Mouse (Mus musculus): Measurements from ENCODE around the gene Kif23. TPM values are rescaled to one million over a fixed set of nuclear protein-coding genes. Genes with fewer than 3 reads are reported as not detected.
A peak's percentile ranks its signal among the peaks of the same experiment; 100 is the strongest.

Gene Kif23
- polyA plus RNA-seq, 1 experiment from 2014 or later, result 104 TPM

DNA sequence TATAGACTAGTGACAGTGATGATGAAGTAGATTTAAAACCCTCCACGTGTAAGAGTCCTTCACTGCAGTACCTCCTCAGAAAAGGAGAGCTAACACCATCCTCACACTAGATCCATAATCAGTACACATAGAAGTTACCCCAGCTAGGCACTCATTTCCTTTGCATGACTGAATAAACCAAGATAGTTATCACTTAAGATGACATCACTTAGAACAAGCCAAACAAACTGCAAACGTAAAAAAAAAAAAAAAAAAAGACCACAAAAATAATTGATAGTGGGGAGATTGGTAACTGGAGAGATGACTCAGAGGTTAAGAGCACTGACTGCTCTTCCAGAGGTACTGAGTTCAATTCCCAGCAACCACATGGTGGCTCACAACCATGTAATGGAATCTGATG lies 13.2 kb downstream of the Kif23 start:
- Histone ChIP-seq H3K9ac (no peak overlapping the region), H3K9me3 (no peaks in the 10 kb centered on the region), H3K4me3 (replicated peaks) (no peak overlapping the region), H3K36me3 (replicated peaks) (peaks cover 97% of the 10 kb centered on the region), H3K4me2 (no peak overlapping the region), H3K27ac (no peak overlapping the region), H3K4me1 (no peaks in the 10 kb centered on the region), H3K27me3 (no peaks in the 10 kb centered on the region)
- 88% methylated on average over 2 of the region's 2 CpGs for WGBS
- no peak for ATAC-seq (ENCODE audit: low FRiP score)

DNA sequence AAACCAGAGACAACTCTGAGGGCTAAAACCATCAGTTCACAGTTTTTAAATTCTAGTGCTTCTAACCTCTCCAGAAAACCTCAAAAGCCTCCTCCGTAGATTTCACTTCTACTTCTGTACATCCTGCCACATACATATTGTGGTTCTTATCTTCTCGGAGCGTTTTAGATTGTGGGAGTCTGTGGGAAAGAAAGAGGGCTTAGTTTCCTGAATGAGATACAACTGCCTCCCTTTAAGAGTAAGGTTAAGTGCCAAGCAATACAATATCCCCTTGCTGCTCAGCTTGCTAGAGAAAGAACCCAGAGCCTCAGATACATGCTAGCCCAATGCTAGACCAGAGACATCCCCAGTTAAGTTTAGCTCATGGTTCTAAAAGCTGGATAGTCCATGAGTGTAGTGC lies 14.6 kb downstream of the Kif23 start:
- Histone ChIP-seq H3K9me3 (no peaks in the 10 kb centered on the region), H3K4me1 (no peaks in the 10 kb centered on the region), H3K4me3 (replicated peaks) (no peak overlapping the region), H3K36me3 (replicated peaks) (peaks cover 98% of the 10 kb centered on the region), H3K4me2 (no peak overlapping the region), H3K27me3 (no peaks in the 10 kb centered on the region), H3K27ac (no peak overlapping the region), H3K9ac (no peak overlapping the region)
- 89% methylated on average over 3 of the region's 3 CpGs for WGBS
- ATAC-seq (ENCODE audit: low FRiP score), result no peak

DNA sequence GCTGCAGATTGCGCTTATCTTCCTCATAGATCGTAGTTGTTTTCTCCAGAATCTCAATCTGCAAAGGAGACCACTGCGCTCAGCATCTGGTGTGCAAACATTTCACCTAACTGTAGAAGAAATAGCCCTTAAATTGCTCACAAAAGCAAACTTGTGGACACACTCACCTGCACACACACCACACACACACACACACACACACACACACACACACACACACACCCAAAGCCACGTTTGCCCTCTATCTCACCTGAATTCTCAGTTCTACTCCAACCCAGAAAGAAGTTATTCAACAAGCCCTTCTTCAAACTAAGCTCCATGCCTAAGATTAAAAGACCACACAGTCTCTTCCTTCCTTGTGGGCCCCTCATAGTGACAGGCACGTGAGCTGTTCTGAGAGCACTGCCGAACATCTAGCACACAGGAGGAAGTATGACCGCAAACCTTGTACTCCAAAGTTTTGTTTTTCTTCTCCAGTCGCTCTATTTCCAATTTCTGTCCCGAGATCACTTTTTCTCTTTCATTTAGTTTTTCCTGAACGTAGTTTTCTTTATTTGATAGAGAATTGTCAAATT lies 21.4 kb downstream of the Kif23 start:
- Histone ChIP-seq H3K9me3 (no peaks in the 10 kb centered on the region), H3K4me3 (replicated peaks) (no peak overlapping the region), H3K27ac (no peak overlapping the region), H3K27me3 (no peaks in the 10 kb centered on the region), H3K4me2 (no peak overlapping the region), H3K36me3 (replicated peaks) (peaks cover 94% of the 10 kb centered on the region), H3K4me1 (no peaks in the 10 kb centered on the region), H3K9ac (no peak overlapping the region)
- 93% methylated on average over 10 of the region's 10 CpGs for WGBS
- no peak for ATAC-seq (ENCODE audit: low FRiP score)

GRCm38 (mm10) chr9:61920331-61920730 lies 26.2 kb downstream of the Kif23 start:
- H3K4me3 ChIP-seq (replicated peaks), result no peak overlapping the region
- H3K9me3 ChIP-seq, result no peaks in the 10 kb centered on the region
- H3K9ac ChIP-seq, result no peak overlapping the region
- no peak overlapping the region for H3K4me2 ChIP-seq
- no peak for ATAC-seq (ENCODE audit: low FRiP score)
- H3K4me1 ChIP-seq, result no peaks in the 10 kb centered on the region
- 92% methylated on average over 6 of the region's 6 CpGs for WGBS
- no peak overlapping the region for H3K27ac ChIP-seq
- peaks cover 81% of the 10 kb centered on the region for H3K36me3 ChIP-seq (replicated peaks)
- no peaks in the 10 kb centered on the region for H3K27me3 ChIP-seq

- 96% methylated on average over 5 of the region's 5 CpGs for WGBS
- Histone ChIP-seq H3K9ac (no peak overlapping the region), H3K27me3 (no peaks in the 10 kb centered on the region), H3K9me3 (no peaks in the 10 kb centered on the region), H3K36me3 (replicated peaks) (peaks cover 72% of the 10 kb centered on the region), H3K4me3 (replicated peaks) (no peak overlapping the region), H3K4me2 (no peak overlapping the region), H3K27ac (no peak overlapping the region), H3K4me1 (no peaks in the 10 kb centered on the region)
- no peak for ATAC-seq (ENCODE audit: low FRiP score)
These were observed 27.1 kb downstream of the Kif23 start for GRCm38 (mm10) chr9:61919464-61919863.

GRCm38 (mm10) chr9:61917436-61917835 lies 29.1 kb downstream of the Kif23 start:
- ATAC-seq (ENCODE audit: low FRiP score), result no peak
- no peak overlapping the region for H3K9ac ChIP-seq
- peaks cover 62% of the 10 kb centered on the region for H3K36me3 ChIP-seq (replicated peaks)

GRCm38 (mm10) chr9:61916986-61917385 lies 29.6 kb downstream of the Kif23 start:
- Histone ChIP-seq H3K27ac (no peak overlapping the region), H3K9ac (no peak overlapping the region), H3K4me2 (no peak overlapping the region), H3K36me3 (replicated peaks) (peaks cover 62% of the 10 kb centered on the region), H3K27me3 (no peaks in the 10 kb centered on the region), H3K4me1 (peaks cover 18% of the 10 kb centered on the region), H3K9me3 (no peaks in the 10 kb centered on the region), H3K4me3 (replicated peaks) (no peak overlapping the region)
- no peak for ATAC-seq (ENCODE audit: low FRiP score)
- WGBS, result 93% methylated on average over 3 of the region's 3 CpGs

More at GRCm38 (mm10) chr9:61917436-61917835, 29.1 kb downstream of the Kif23 start:
- Histone ChIP-seq H3K4me1 (peaks cover 14% of the 10 kb centered on the region), H3K4me3 (replicated peaks) (no peak overlapping the region), H3K4me2 (no peak overlapping the region), H3K27ac (no peak overlapping the region), H3K27me3 (no peaks in the 10 kb centered on the region), H3K9me3 (no peaks in the 10 kb centered on the region)
- 93% methylated on average over 6 of the region's 6 CpGs for WGBS

- Histone ChIP-seq H3K4me2 (peak overlapping the region; percentile 84), H3K4me1 (peaks cover 18% of the 10 kb centered on the region), H3K4me3 (replicated peaks) (peak overlapping the region; percentile 92), H3K9ac (peak overlapping the region; percentile 89), H3K27me3 (no peaks in the 10 kb centered on the region), H3K36me3 (replicated peaks) (peaks cover 65% of the 10 kb centered on the region), H3K9me3 (no peaks in the 10 kb centered on the region), H3K27ac (no peak overlapping the region)
- ATAC-seq (ENCODE audit: low FRiP score), result no peak
- 38% methylated on average over 4 of the region's 4 CpGs for WGBS
These were observed 31.1 kb downstream of the Kif23 start for GRCm38 (mm10) chr9:61915393-61916005.

GRCm38 (mm10) chr9:61914917-61915300 lies 31.7 kb downstream of the Kif23 start:
- ATAC-seq (ENCODE audit: low FRiP score), result no peak
- Histone ChIP-seq H3K27ac (peak overlapping the region; percentile 93), H3K4me3 (replicated peaks) (peak overlapping the region; percentile 92), H3K4me1 (peaks cover 18% of the 10 kb centered on the region), H3K27me3 (no peaks in the 10 kb centered on the region), H3K36me3 (replicated peaks) (peaks cover 60% of the 10 kb centered on the region), H3K9me3 (no peaks in the 10 kb centered on the region), H3K4me2 (peak overlapping the region; percentile 84), H3K9ac (peak overlapping the region; percentile 89)
- WGBS, result 5% methylated on average over 13 of the region's 13 CpGs

- Histone ChIP-seq H3K4me2 (peak within 1 kb of the TSS; percentile 84), H3K4me1 (peaks cover 18% of the 10 kb centered on the region), H3K27me3 (no peaks in the 10 kb centered on the region), H3K36me3 (replicated peaks) (peaks cover 55% of the 10 kb centered on the region), H3K9me3 (no peaks in the 10 kb centered on the region), H3K4me3 (replicated peaks) (peak within 1 kb of the TSS; percentile 92), H3K27ac (peak within 1 kb of the TSS; percentile 93), H3K9ac (peak within 1 kb of the TSS; percentile 89)
- WGBS, result under 1% methylated on average over 70 of the region's 70 CpGs
- ATAC-seq (ENCODE audit: low FRiP score), result peak; percentile 98
These were observed 32.2 kb downstream of the Kif23 start, which contains the start of gene Rplp1 for GRCm38 (mm10) chr9:61914203-61914916. Rplp1 (minus strand) TSS chr9:61914542.

DNA sequence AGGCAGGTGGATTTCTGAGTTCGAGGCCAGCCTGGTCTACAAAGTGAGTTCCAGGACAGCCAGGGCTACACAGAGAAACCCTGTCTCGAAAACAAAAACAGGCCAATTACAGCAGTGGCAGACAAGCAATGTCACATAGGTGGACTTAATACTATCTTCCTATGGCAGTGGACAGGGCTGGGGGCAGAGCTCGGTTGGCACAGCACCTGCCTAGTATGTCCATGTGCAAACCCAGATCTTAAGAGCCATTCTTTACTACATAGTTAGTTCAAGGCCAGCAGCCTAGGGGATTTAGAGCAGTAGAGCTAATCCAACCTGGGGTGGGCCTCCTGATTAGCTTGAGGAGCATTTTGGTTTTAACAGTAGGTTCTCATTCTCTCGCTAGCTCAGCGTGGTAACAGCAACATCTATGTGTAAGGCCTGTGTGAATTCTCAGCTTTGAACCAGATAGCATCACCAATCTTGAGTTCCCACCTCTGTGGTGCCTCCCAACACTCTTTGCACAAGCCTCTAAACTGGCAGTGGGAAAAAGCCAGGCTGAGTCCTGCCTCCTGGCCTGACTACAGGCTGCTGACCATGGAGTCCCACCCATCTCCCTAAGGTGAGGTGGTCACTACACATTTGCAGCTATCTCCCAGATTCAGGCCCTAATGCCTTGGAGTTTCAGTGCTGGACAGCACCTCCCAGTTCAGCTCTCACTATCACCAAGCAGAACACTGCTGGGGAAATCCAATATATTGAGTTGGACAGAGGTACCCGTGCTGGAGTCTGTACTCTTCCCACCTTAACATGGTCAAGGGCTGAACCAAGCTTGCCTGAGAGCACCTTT lies 35.1 kb downstream of the Kif23 start:
- WGBS, result 51% methylated on average over 6 of the region's 6 CpGs
- Histone ChIP-seq H3K9me3 (no peaks in the 10 kb centered on the region), H3K4me1 (peaks cover 18% of the 10 kb centered on the region), H3K4me3 (replicated peaks) (no peak overlapping the region), H3K27me3 (no peaks in the 10 kb centered on the region), H3K4me2 (0 out of 2 replicates have a peak overlapping the region, but pooled peaks have one; percentile 5), H3K27ac (no peak overlapping the region), H3K36me3 (replicated peaks) (peaks cover 29% of the 10 kb centered on the region), H3K9ac (no peak overlapping the region)
- no peak for ATAC-seq (ENCODE audit: low FRiP score)

All from forebrain, embryonic 12.5 days (tissue).